Mouse (Mus musculus): Measurements from ENCODE around the gene Pigt. TPM values are rescaled to one million over a fixed set of nuclear protein-coding genes. Genes with fewer than 3 reads are reported as not detected.

The Pigt gene
- total and polyA plus RNA-seq, 3 experiments = 31.3 to 51.3 (median 31.5) TPM

GRCm38 (mm10) chr2:164550895-164551269, 53.6 kb downstream of the Pigt start:
- intact Hi-C loops (cut with DNase I) = no loop called here
- DNase-seq = no peak
- TF ChIP-seq CTCF (IDR thresholded peaks at IDR 0.05) (no peak), EP300 (IDR thresholded peaks at IDR 0.05; ENCODE audit: insufficient read depth, low read depth, low read length) (no peak), POLR2A (IDR thresholded peaks at IDR 0.05; ENCODE audit: insufficient read depth, low read depth, low read length) (no peak)

GRCm38 (mm10) chr2:164551502-164551901, 54.2 kb downstream of the Pigt start:
- no peak for TF ChIP-seq CTCF (IDR thresholded peaks at IDR 0.05)
- no peak for TF ChIP-seq POLR2A (IDR thresholded peaks at IDR 0.05; ENCODE audit: insufficient read depth, low read depth, low read length)
- no peak for TF ChIP-seq EP300 (IDR thresholded peaks at IDR 0.05; ENCODE audit: insufficient read depth, low read depth, low read length)
- Histone ChIP-seq H3K4me3 (no peak overlapping the region), H3K27me3 (ENCODE audit: control insufficient read depth, insufficient read depth, low read length) (peaks cover 5% of the 10 kb centered on the region; the same call in 1 of the 2 replicates), H3K36me3 (ENCODE audit: control insufficient read depth, insufficient read depth, low read length) (no peaks in the 10 kb centered on the region), H3K4me1 (ENCODE audit: control insufficient read depth, insufficient read depth, low read length) (no peaks in the 10 kb centered on the region), H3K9ac (ENCODE audit: low read depth, low read length) (no peak overlapping the region), H3K79me2 (replicated peaks; ENCODE audit: control insufficient read depth, insufficient read depth, low read length) (no peaks in the 10 kb centered on the region), H3K27ac (no peak overlapping the region)
- no peak for DNase-seq
- intact Hi-C loops (cut with DNase I) = no loop called here
- WGBS = 81% methylated on average over 9 of the region's 9 CpGs

More at GRCm38 (mm10) chr2:164550895-164551269, 53.6 kb downstream of the Pigt start:
- Histone ChIP-seq H3K4me1 (ENCODE audit: control insufficient read depth, insufficient read depth, low read length) (no peaks in the 10 kb centered on the region), H3K27me3 (ENCODE audit: control insufficient read depth, insufficient read depth, low read length) (peaks cover 5% of the 10 kb centered on the region; the same call in 1 of the 2 replicates), H3K27ac (no peak overlapping the region), H3K4me3 (no peak overlapping the region), H3K36me3 (ENCODE audit: control insufficient read depth, insufficient read depth, low read length) (no peaks in the 10 kb centered on the region), H3K9ac (ENCODE audit: low read depth, low read length) (no peak overlapping the region), H3K79me2 (replicated peaks; ENCODE audit: control insufficient read depth, insufficient read depth, low read length) (no peaks in the 10 kb centered on the region)
- WGBS = 54% methylated on average over 2 of the region's 2 CpGs

Other genes with a start within 250 kb of the Pigt start
- not detected for gene Svs3b, start 240.9 kb upstream of the Pigt start, total RNA-seq (2021)
- not detected in 2 replicates for gene Svs3b, start 240.9 kb upstream of the Pigt start, polyA plus RNA-seq (2012; rRNA removed)
- not detected for gene Svs4, start 219.1 kb upstream of the Pigt start, total RNA-seq (2021)
- gene Svs4, start 219.1 kb upstream of the Pigt start, polyA plus RNA-seq (2012; rRNA removed) = not detected in 2 replicates
- not detected for gene Svs3a, start 208.3 kb upstream of the Pigt start, total RNA-seq (2021)
- gene Svs3a, start 208.3 kb upstream of the Pigt start, polyA plus RNA-seq (2012; rRNA removed) = not detected in 2 replicates
- not detected for gene Svs6, start 180.8 kb upstream of the Pigt start, total RNA-seq (2021)
- not detected in 2 replicates for gene Svs6, start 180.8 kb upstream of the Pigt start, polyA plus RNA-seq (2012; rRNA removed)
- gene Svs5, start 164.8 kb upstream of the Pigt start, total RNA-seq (2021) = not detected
- not detected in 2 replicates for gene Svs5, start 164.8 kb upstream of the Pigt start, polyA plus RNA-seq (2012; rRNA removed)
- gene Slpi, start 108.4 kb upstream of the Pigt start, total RNA-seq (2021) = 10 to 100 TPM; 10.9 to 26.4 TPM
- gene Slpi, start 108.4 kb upstream of the Pigt start, polyA plus RNA-seq (2012; rRNA removed) = 3.1 and 8.3 TPM in 2 replicates
- not detected for gene Rbpjl, start 94.4 kb upstream of the Pigt start, total RNA-seq (2021)
- 0.03 and 0.18 TPM in 2 replicates for gene Rbpjl, start 94.4 kb upstream of the Pigt start, polyA plus RNA-seq (2012; rRNA removed)
- under 1 TPM; 0.26 to 0.43 TPM for gene Matn4, start 92.4 kb upstream of the Pigt start, total RNA-seq (2021)
- 0.70 and 0.82 TPM in 2 replicates for gene Matn4, start 92.4 kb upstream of the Pigt start, polyA plus RNA-seq (2012; rRNA removed)
- gene Sdc4, start 53.6 kb upstream of the Pigt start, total RNA-seq (2021) = 10 to 100 TPM; 20.2 to 26.0 TPM
- 14.7 and 15.5 TPM in 2 replicates for gene Sdc4, start 53.6 kb upstream of the Pigt start, polyA plus RNA-seq (2012; rRNA removed)
- 10 to 100 TPM; 21.1 to 26.4 TPM for gene Sys1, start 40.6 kb upstream of the Pigt start, total RNA-seq (2021)
- 52.0 and 55.0 TPM in 2 replicates for gene Sys1, start 40.6 kb upstream of the Pigt start, polyA plus RNA-seq (2012; rRNA removed)
- gene Gm20458, start 36.6 kb upstream of the Pigt start, total RNA-seq (2021) = 1 to 10 TPM; 8.0 to 9.2 TPM
- 7.8 and 17.2 TPM in 2 replicates for gene Gm20458, start 36.6 kb upstream of the Pigt start, polyA plus RNA-seq (2012; rRNA removed)
- not detected for gene Trp53tg5, start 23.8 kb upstream of the Pigt start, total RNA-seq (2021)
- gene Trp53tg5, start 23.8 kb upstream of the Pigt start, polyA plus RNA-seq (2012; rRNA removed) = not detected in 2 replicates
- gene Dbndd2, start 11.4 kb upstream of the Pigt start, total RNA-seq (2021) = 10 to 100 TPM in 1 of 2 experiments, 1 to 10 TPM in 1; 8.0 to 10.3 TPM
- gene Dbndd2, start 11.4 kb upstream of the Pigt start, polyA plus RNA-seq (2012; rRNA removed) = 17.9 and 31.9 TPM in 2 replicates
- gene Wfdc2, start 64.9 kb downstream of the Pigt start, total RNA-seq (2021) = 1 to 10 TPM in 1 of 2 experiments, under 1 TPM in 1; 0.43 to 1.3 TPM
- 0.50 and 78.4 TPM in 2 replicates for gene Wfdc2, start 64.9 kb downstream of the Pigt start, polyA plus RNA-seq (2012; rRNA removed)
- gene Spint3, start 75.9 kb downstream of the Pigt start, total RNA-seq (2021) = not detected
- not detected in 2 replicates for gene Spint3, start 75.9 kb downstream of the Pigt start, polyA plus RNA-seq (2012; rRNA removed)
- under 1 TPM in 1 of 2 experiments, not detected in 1; 0.30 TPM for gene Wfdc6a, start 87.9 kb downstream of the Pigt start, total RNA-seq (2021)
- gene Wfdc6a, start 87.9 kb downstream of the Pigt start, polyA plus RNA-seq (2012; rRNA removed) = 0.47 and 0.56 TPM in 2 replicates
- not detected for gene Eppin, start 96.1 kb downstream of the Pigt start, total RNA-seq (2021)
- gene Eppin, start 96.1 kb downstream of the Pigt start, polyA plus RNA-seq (2012; rRNA removed) = 0.16 TPM in 1 of 2 replicates, not detected in the other
- gene Wfdc6b, start 116.0 kb downstream of the Pigt start, total RNA-seq (2021) = not detected
- gene Wfdc6b, start 116.0 kb downstream of the Pigt start, polyA plus RNA-seq (2012; rRNA removed) = not detected in 2 replicates
- not detected for gene Wfdc8, start 116.1 kb downstream of the Pigt start, total RNA-seq (2021)
- not detected in 2 replicates for gene Wfdc8, start 116.1 kb downstream of the Pigt start, polyA plus RNA-seq (2012; rRNA removed)
- not detected for gene Wfdc16, start 141.3 kb downstream of the Pigt start, total RNA-seq (2021)
- not detected in 2 replicates for gene Wfdc16, start 141.3 kb downstream of the Pigt start, polyA plus RNA-seq (2012; rRNA removed)
- not detected for gene Wfdc10, start 158.5 kb downstream of the Pigt start, total RNA-seq (2021)
- not detected in 2 replicates for gene Wfdc10, start 158.5 kb downstream of the Pigt start, polyA plus RNA-seq (2012; rRNA removed)
- not detected for gene Wfdc9, start 159.1 kb downstream of the Pigt start, total RNA-seq (2021)
- not detected in 2 replicates for gene Wfdc9, start 159.1 kb downstream of the Pigt start, polyA plus RNA-seq (2012; rRNA removed)
- gene Wfdc11, start 176.6 kb downstream of the Pigt start, total RNA-seq (2021) = not detected
- not detected in 2 replicates for gene Wfdc11, start 176.6 kb downstream of the Pigt start, polyA plus RNA-seq (2012; rRNA removed)
- gene Wfdc13, start 187.6 kb downstream of the Pigt start, total RNA-seq (2021) = not detected
- gene Wfdc13, start 187.6 kb downstream of the Pigt start, polyA plus RNA-seq (2012; rRNA removed) = 0.25 TPM in 1 of 2 replicates, not detected in the other
- gene Spint4, start 201.0 kb downstream of the Pigt start, total RNA-seq (2021) = not detected
- gene Spint4, start 201.0 kb downstream of the Pigt start, polyA plus RNA-seq (2012; rRNA removed) = not detected in 2 replicates
- gene Spint5, start 217.8 kb downstream of the Pigt start, total RNA-seq (2021) = not detected
- gene Spint5, start 217.8 kb downstream of the Pigt start, polyA plus RNA-seq (2012; rRNA removed) = not detected in 2 replicates
- gene Wfdc3, start 248.4 kb downstream of the Pigt start, total RNA-seq (2021) = not detected
- 0.31 and 0.50 TPM in 2 replicates for gene Wfdc3, start 248.4 kb downstream of the Pigt start, polyA plus RNA-seq (2012; rRNA removed)
- gene Dnttip1, start 248.5 kb downstream of the Pigt start, total RNA-seq (2021) = 10 to 100 TPM; 21.8 to 21.9 TPM
- 15.0 and 15.9 TPM in 2 replicates for gene Dnttip1, start 248.5 kb downstream of the Pigt start, polyA plus RNA-seq (2012; rRNA removed)